Mouse (Mus musculus) c-Kit-positive CD71-positive TER-119-negative erythroid progenitor cells, embryonic 14.5 days (primary cell): ENCODE results near the gene Slc2a1.
A peak's percentile ranks its signal among the peaks of the same experiment; 100 is the strongest.

ENCODE experiments used
- DNase-seq: peaks from one replicate; pipeline ENCODE4 v3.0.0-alpha.2; 2013; ENCODE audit warnings: low read depth

Gene Slc2a1

DNA sequence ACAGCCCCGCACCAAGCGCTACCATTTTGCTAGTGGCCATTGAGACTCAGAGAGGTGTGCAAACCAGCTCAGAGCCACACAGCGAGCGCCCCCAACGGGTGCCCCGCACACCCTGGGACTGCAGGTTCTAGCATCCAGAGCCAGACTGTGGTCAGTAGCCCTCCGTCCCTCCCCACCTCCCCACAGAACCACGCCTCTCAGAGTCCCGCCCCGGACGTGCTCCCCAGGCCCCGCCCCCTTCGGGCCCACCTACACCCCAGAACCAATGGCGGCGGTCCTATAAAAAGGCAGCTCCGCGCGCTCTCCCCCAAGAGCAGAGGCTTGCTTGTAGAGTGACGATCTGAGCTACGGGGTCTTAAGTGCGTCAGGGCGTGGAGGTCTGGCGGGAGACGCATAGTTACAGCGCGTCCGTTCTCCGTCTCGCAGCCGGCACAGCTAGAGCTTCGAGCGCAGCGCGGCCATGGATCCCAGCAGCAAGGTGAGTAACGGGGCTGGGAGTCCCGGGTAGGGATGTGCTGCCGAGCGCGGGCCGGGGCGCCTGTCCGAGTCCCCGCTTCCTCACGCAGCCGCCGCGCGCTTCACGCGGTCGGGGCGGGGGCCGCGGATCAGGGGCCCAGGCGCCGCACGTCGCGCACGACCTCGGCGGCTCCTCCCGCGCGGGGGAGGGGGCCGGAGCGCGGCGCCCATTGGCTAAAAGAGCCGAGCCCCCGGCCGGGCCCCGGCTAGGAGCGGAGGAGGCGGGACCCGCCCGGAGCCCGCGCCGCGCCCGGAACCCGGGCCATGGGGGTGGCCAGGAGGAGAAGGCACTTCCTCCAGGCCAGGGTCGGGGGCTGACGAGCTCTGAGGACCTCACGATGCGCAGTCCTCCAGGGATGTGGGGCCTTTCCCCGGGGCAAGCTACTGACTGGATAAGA, at the start of gene Slc2a1:
Slc2a1 (plus strand) TSS at position 217 of the 914 bp plus-strand sequence.
- peak; percentile 82 for DNase-seq

DNA sequence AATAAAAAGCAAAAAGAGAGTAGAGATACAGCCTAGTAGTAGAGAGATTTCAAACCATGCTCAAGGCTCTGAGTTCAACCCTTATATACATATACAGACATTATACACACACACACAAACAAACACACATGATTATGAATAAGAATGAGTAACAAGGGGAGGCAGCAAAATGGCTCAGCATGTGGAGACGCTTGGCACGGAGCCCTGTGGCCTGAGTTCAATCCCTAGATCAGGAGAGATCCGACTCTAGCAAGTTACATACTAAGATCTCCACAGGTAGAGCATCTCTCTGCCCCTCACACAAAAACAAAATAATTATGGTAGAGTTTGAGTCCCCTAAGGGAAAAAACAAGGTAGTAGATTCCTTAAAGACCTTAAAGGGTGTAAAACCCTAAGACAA, 41.7 kb upstream of the Slc2a1 start:
- no peak for DNase-seq

DNA sequence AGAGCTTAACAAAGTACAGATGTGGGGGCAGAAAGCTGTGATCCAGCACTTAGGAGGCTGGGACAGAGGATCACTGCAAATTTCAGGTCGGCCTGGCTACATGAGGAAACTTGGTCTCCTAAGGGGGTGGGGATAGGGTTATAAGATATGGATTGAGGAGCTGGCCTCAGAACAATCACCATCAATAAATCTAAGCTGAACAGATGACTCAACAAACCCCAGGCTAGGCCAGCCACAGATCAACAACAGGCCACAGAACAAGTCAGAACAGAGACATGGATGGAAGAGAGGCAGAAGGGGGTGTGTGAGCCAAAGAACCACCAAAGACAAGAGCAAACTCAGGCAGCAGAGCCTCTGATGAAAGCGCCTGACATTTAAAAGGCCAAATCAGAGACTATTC, 41.3 kb upstream of the Slc2a1 start:
- DNase-seq, result no peak

DNA sequence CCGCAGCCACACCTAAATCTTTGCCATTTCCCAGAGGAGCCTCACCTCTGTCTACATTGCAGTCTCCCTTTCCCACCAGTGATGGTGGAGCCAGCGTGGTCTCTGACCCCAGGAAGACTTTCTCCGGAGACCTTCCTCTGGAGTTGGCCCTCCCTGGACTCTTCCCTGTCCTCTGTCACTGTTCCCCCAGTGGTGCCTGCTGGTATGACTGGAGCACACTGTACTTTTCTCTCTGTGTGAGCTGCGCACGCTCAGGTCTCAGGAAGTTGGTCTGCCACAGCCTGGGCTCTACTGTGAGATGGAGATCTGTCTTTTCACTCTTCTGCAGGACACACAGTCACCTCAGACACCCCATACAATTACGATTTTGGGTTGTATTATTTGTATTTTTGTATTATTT, 39.6 kb upstream of the Slc2a1 start:
- no peak for DNase-seq

DNA sequence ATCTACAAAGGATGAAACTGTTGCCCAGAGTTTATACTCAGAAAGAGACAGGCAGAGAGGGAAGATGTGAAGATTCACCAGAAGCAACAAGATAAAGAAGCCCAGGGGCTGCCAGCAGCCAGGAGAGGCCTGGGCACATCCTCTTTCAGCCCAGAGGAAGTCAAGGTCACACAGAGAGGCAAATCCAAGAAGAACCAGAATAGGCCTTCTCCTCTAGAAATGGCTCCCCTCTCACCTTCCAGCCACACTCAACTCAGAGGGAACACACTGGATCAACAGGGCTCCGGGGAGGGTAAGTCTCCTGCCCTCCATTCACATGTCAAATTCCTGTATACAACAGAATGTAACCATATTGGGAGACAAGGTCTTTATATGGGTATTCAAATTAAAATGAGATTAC, 38.3 kb upstream of the Slc2a1 start:
- DNase-seq, result no peak

DNA sequence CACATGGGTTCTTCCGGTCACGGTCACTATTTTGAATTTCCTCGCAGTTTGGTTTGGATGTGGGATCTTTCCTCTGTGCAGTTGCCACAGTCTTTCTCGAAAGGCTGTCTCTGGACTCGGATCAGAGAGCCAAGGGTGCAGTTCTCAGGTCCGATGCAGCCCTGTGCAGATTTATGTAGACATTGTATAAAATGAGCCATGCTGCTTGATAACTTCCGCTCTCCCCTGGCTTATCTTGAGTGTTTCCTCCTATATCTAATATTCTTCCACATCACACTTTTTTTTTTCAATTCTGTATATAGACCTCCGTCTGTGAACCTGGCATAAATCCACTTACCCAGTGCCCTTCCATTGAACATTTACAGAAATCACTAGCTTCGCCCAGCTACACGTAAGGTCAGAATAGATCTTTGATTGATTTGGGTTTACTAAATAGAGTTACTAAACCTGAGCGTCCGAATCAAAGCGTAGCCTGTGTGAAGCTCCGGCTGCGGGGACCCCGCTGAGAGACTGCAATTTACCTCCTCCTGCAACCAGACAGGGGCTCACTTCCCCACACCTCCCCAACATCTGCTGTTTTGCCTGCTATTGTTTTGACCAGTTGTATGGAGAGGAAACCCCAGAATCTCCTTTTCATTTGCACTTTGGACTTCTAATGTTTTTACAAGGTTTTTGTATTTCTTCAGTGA, 37.4 kb upstream of the Slc2a1 start:
- no peak for DNase-seq

DNA sequence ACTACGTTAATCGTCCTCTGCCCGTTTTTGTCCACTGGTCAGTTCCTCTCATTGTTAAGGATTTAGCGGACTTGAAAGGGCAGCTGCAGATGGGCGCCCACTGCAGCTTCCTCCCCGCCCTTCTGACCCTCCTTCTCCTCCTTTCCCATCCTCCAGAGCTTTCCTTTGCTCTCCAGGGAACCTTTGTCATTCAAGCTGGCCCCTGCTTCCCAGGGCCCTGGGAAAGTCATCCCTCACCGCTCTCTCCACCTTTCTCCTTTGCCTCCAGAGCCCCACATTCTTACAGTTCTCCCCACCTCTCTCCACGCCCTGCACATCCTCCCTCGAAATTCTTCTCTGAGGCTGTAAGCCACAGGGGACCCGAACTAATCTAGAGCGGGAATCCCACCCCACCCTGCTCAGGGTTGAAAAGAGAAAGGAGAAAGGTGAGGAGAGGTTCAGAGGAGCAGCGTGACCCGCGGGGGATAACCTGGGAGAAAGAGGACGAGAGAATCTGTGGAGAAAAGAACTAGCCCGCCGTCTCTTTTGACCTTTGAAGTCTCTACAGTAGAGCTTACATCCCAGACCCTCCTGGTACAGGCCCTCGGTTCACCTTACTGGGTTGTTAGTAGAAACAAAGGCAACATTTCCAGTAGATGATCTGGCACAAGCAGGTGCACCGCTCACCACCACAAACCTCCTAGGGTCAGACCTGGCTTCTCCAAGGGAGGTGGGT, 36.7 kb upstream of the Slc2a1 start:
- no peak for DNase-seq

DNA sequence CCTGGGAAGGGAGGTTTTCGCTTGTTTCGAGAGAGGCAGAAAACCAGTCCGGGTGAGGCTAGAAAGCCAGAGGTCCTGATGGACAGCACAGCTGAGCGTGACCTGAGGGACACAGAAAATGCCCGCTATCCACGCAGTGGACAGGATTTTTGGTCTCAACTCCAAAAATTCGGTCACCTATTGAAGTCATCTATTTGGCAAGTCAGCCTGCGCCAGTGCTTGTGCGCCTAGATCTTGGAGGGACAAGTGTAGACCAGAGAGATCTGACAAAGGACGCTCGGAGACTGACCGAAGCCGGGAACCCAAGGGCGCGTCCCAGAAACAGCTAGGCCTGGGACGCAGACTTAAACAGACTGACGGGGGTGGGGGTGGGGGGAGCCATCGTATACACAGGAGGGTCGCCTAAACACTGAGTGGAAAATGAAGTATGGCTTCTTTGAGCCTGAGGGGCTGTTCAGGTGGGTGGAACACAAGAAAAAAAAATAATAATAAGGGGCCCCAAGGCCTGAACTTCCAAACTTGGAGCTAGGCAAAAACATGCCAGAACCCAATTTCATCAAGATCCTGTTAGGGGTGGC, 36.1 kb upstream of the Slc2a1 start:
- no peak for DNase-seq

DNA sequence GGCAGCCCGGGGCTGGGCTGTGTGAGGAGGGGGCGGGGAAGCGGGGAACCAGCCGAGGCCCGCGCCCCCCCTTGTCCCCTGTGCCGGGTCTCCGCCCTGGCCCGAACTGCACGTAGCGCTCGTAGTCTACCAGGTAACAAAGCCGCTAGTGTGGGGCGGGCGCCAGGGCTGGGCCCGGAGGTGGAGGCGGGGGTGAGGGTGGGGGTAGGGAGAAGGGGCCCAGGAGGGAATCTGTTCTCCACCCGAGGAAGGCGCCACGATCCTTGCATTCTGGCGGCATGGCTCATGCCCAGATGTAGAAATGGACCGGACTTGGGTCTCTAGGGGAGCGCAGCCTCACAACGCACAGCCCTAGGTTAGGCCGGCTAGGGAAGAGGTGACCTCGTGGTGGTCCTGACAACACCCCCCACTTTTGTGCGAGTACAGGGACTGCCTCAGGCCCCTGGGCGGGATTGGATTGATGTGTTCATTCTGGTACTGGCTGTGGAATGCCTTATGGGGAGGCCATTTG, 35.5 kb upstream of the Slc2a1 start:
- DNase-seq, result no peak

DNA sequence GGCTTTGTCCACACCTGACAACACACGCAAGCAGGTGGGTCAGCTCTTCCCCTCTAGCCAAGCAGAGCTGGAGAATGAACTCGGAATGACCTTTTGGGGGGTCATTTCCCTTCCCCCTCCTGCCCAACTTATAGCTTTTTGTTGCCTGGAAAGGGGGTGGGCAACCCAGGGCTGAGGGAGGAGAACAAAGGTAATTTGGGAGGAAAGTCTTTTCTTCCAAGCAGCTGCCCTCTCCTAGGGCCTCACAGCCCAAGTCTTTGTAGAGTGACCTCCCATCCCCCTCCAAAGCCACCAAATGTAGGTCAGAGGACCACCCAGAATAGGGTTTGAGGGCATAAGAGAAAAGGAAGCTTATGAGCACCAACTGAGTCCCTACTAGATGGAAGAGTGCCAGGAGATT, 34.9 kb upstream of the Slc2a1 start:
- no peak for DNase-seq

DNA sequence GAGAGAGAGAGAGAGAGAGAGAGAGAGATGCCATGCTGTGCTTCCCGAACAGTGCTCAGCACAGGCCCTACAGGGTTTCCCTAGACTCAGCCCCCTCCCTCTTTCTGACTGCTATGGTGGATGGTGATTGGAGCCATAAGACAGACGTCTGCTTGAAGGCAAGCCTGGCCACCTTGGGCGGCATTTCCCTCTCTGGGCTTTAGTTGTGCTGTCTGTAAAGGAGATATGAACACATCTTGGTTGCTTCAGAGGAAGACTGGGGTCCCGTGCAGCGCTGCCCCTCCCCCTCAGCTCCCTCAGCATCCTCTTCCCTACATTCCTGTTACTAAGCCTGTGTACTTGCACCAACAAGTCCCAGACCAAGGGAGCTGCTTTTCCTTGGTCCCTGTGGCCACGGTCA, 33.9 kb upstream of the Slc2a1 start:
- no peak for DNase-seq

DNA sequence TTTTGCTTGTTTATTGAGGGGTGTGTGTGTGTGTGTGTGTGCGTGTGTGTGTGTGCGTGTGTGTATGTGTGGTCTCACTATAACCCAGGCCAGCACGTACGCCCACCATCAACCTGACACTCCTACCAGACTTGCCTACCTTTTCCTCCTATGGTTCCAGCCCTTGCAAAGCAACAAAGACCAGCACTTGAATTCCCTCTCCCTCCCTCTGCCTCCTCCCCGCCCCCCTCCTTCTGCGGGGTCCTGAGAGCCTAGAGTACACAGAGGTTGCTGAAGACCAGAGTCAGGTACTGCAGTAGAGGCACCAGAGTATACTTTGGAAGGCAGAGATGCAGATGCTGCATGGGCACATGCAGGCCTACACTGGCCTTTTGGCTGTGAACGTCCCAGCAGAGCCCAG, 33.2 kb upstream of the Slc2a1 start:
- DNase-seq, result no peak

DNA sequence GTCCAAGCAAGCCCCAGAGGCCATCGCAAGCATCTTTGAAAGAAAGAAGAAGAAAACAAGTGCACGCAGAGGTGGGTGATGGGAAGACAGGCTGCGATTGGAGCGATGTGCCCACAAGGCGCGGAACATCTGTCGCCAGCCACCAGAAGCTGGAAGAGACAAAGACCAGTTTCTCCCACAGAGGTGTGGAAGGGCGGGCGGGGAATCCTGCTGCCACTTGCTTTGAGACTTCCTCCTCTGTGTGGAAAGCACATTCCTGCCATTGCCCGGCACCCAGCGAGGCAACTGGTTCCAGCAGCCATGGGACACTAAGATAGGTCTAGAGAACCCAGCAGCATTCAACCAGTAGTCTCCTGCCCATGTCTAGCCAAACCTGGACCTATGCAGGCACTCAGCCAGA, 32.2 kb upstream of the Slc2a1 start:
- no peak for DNase-seq

DNA sequence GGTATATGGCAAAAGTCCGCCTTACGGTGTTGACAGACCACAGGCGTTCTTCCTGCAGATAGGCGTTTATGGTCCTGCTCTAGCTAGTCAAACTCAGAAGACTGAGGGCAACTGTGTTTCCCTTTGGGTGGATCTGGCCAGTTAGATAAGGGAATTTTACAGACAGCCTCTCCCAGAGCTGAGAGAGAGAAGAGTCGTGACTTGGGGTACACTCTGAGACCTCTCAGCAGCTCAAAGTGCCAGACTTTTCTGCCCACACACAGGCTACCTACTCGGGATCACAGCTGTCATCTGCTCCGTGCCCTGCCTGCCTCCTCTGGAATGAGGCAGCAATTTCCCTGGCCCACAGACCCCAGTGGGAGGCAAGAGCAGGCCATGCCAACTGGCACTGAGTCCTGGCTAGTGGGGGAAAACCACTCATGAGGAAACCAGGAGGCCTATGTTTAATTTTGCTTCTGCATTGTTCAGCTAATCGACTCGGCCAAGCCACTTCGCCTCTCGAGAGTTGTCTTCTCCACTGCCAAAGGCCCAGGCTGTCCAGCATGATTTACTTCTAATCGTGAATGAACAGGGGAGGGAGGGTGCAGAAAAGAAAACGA, 31.3 kb upstream of the Slc2a1 start:
- DNase-seq, result peak; percentile 60

DNA sequence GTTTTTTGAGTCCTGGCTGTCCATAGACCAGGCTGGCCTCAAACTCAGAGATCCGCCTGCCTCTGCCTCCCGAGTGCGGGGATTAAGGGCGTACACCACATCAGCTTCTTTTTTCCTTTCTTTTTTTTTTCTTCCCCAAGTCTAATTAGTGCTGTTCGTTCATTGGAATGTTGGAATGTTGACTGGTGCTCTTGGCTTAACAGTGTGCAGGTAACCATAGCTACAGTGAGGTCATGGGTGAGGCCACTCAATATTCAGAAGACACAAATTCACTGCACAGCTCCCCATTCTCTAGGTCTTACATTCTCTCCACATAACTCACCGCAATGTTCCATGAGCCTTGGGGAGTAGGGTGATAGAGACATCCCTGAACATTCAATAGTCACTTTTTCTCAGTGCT, 28.6 kb upstream of the Slc2a1 start:
- DNase-seq, result no peak

DNA sequence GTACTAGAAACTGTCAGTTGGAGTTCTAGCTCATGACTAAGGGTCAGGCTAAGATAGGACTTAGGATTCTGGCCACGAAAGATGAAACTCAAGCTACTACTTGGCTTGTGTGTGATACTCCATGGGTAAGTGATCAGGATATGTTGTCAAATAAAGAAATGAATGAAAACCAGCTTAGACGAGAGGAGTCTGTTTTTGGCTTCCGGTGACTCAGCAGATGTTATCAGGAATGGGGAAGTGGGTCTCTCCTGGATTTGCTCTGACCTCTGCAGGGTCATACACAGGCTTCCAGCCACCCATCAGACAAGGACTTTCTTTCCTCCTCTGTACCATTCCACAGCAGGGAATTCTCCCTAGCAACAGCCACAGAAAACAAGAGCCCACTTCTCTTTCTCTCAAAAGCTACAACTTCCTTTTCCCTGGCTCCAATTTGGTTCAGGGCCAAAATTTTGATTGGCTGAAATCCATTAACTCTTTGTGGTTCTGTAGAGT, 25.7 kb upstream of the Slc2a1 start:
- no peak for DNase-seq

DNA sequence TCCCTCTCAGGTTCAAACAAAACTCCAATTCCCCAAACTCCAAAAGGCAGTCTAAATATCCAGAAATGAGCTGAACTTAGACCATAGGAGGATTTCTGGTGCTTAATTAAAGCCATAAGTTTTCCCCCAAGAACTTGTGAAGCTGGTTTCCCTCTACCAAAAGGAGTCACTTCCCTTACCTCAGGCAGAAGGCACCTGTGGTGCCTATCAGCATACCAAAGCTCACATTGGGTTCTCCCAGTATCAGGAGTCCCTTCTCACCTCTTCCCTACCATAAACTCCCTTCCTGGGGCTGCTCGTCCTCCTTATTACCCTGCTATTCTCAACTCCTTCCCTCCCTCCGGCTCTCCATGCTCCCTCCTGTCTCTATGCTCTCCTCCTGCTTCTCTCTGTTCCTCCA, 20.1 kb upstream of the Slc2a1 start:
- DNase-seq, result no peak

DNA sequence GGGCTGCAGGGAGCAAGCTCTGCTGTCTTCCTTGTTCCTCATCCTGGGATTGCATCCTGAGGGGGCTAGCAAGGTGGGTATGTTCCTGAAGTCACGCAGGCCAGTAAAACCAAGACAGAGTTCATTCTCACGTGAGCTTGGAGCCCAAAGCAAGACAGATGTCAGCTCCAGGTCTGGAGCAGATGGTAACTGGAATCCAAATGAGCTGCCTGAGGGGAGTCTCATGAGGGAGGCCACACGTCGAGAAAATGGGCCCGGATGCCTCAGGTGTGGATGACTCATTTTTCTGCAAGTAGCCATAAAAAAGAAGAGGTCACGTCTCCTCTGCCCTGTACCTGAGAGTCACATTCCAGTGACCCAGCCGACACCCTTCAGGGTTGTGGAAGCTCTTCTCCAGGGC, 14.6 kb upstream of the Slc2a1 start:
- DNase-seq, result no peak

DNA sequence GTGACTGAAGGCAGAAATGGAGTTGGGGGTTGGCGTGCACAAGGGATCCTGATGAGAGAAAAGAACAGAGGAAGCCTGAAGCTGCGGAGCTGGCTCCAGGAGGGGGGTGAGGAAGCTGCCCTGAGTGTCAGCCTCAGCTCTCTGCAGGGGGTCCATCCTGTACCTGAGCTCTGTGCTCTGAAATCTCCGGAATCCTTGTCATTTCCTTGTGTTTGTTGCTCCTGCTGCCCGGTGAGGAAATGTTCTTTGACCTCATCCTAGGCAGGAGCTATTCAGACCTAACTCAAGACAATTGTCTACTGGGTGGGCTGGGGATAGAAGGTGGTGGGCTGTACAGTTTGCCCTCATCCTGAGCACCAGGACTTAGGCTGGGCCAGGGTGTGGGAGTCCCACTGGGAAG, 13.5 kb upstream of the Slc2a1 start:
- no peak for DNase-seq

DNA sequence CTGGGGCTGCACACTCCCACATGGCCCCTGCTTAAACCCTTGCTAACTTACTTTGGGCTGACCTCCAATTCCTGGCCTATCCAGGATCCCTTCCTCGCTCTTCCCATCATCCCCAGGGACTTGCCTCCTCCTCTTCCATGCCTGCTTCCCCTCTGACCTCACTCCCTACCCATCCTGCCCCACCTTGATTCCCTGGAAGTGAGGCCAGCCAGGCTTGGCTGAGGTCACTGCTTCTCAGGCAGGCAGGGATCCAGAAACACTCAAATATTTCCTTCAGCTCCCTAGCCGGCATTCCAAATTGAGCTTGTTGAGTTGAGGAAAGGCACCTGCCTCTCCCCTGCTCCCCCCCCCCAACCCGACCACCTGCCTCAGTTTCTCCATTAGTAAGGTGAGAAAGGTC, 12.1 kb upstream of the Slc2a1 start:
- no peak for DNase-seq

DNA sequence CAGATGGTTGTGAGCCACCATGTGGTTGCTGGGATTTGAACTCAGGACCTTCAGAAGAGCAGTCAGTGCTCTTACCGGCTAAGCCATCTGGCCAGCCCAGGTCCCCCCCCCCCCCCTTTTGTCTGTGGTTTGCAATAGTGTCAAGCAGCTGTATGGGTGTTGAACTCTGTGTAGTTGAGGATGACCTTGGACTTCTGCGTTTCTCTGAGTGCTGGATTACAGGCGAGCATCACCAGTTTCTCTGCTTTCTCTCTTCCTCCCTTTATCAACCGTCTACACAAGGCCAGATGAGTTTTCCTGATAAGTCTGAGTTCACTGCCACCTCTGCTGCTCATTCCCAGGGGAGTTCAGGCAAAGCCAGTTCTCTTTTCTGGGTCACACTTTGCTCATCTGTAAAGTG, 11.1 kb upstream of the Slc2a1 start:
- no peak for DNase-seq
